Mouse (Mus musculus) NIH3T3 (cell line): ENCODE results near the gene Cfap44.

Experiments used
- DNase-seq: peaks from one replicate; pipeline ENCODE4 v3.0.0-alpha.2; 2012; ENCODE audit warnings: low read depth

The Cfap44 gene

GRCm38 (mm10) chr16:44496971-44497464 is 102.4 kb downstream of the Cfap44 start:
- no peak for DNase-seq

GRCm38 (mm10) chr16:44498447-44498846 is 103.9 kb downstream of the Cfap44 start:
- no peak for DNase-seq

GRCm38 (mm10) chr16:44501783-44502182 is 107.2 kb downstream of the Cfap44 start:
- DNase-seq: no peak

- DNase-seq: no peak
Observed at GRCm38 (mm10) chr16:44502325-44502724, 107.7 kb downstream of the Cfap44 start.

GRCm38 (mm10) chr16:44502895-44503575 is 108.4 kb downstream of the Cfap44 start:
- DNase-seq: no peak

- no peak for DNase-seq
Observed at GRCm38 (mm10) chr16:44505243-44505642, 110.6 kb downstream of the Cfap44 start.

GRCm38 (mm10) chr16:44507027-44507929 is 112.7 kb downstream of the Cfap44 start:
- DNase-seq: no peak

- DNase-seq: no peak
Observed at GRCm38 (mm10) chr16:44508025-44508424, 113.4 kb downstream of the Cfap44 start.

- no peak for DNase-seq
Observed at GRCm38 (mm10) chr16:44508772-44509171, 114.2 kb downstream of the Cfap44 start.

- DNase-seq: no peak
Observed at GRCm38 (mm10) chr16:44509458-44510344, 115.1 kb downstream of the Cfap44 start.

- DNase-seq: no peak
Observed at GRCm38 (mm10) chr16:44510521-44511213, 116.1 kb downstream of the Cfap44 start.

- no peak for DNase-seq
Observed at GRCm38 (mm10) chr16:44516498-44516897, 121.9 kb downstream of the Cfap44 start.

- no peak for DNase-seq
Observed at GRCm38 (mm10) chr16:44523595-44523994, 129.0 kb downstream of the Cfap44 start.

GRCm38 (mm10) chr16:44526044-44526443 is 131.4 kb downstream of the Cfap44 start:
- DNase-seq: no peak

GRCm38 (mm10) chr16:44526689-44527088 is 132.1 kb downstream of the Cfap44 start:
- no peak for DNase-seq

GRCm38 (mm10) chr16:44527218-44527905 is 132.8 kb downstream of the Cfap44 start:
- no peak for DNase-seq

GRCm38 (mm10) chr16:44528955-44529354 is 134.4 kb downstream of the Cfap44 start:
- no peak for DNase-seq

GRCm38 (mm10) chr16:44529691-44530090 is 135.1 kb downstream of the Cfap44 start:
- no peak for DNase-seq

GRCm38 (mm10) chr16:44530191-44530590 is 135.6 kb downstream of the Cfap44 start:
- DNase-seq: no peak

GRCm38 (mm10) chr16:44530829-44531228 is 136.2 kb downstream of the Cfap44 start:
- no peak for DNase-seq
